Mouse (Mus musculus): Measurements from ENCODE around the gene Cmklr1. TPM values are rescaled to one million over a fixed set of nuclear protein-coding genes. Genes with fewer than 3 reads are reported as not detected.

The Cmklr1 gene
- polyA plus RNA-seq, 1 experiment, result 32.6 TPM

GRCm38 (mm10) chr5:113635861-113636565, 14.2 kb downstream of the Cmklr1 start:
- Histone ChIP-seq H3K27ac (ENCODE audit: control insufficient read depth, insufficient read depth, low read length) (no peak overlapping the region), H3K4me1 (replicated peaks; ENCODE audit: control insufficient read depth, insufficient read depth, low read length) (peaks cover 2% of the 10 kb centered on the region; the same call in 1 of the 2 replicates), H3K27me3 (ENCODE audit: control insufficient read depth, insufficient read depth, low read length) (no peaks in the 10 kb centered on the region), H3K4me3 (ENCODE audit: control insufficient read depth, insufficient read depth, low read length) (no peak overlapping the region), H3K36me3 (ENCODE audit: control insufficient read depth, insufficient read depth, low read length) (no peaks in the 10 kb centered on the region)
- DNase-seq, result no peak
- TF ChIP-seq POLR2A (IDR thresholded peaks at IDR 0.05; ENCODE audit: control insufficient read depth, extremely low read depth, insufficient read depth, low read length, poor library complexity) (no peak), CTCF (IDR thresholded peaks at IDR 0.05; ENCODE audit: borderline replicate concordance, control insufficient read depth, extremely low read depth, insufficient read depth, low read length, poor library complexity) (no peak)
- WGBS, result 86% methylated on average over 15 of the region's 15 CpGs

GRCm38 (mm10) chr5:113634887-113635610, 15.2 kb downstream of the Cmklr1 start:
- Histone ChIP-seq H3K27ac (ENCODE audit: control insufficient read depth, insufficient read depth, low read length) (no peak overlapping the region), H3K27me3 (ENCODE audit: control insufficient read depth, insufficient read depth, low read length) (no peaks in the 10 kb centered on the region), H3K36me3 (ENCODE audit: control insufficient read depth, insufficient read depth, low read length) (no peaks in the 10 kb centered on the region), H3K4me3 (ENCODE audit: control insufficient read depth, insufficient read depth, low read length) (no peak overlapping the region), H3K4me1 (replicated peaks; ENCODE audit: control insufficient read depth, insufficient read depth, low read length) (no peaks in the 10 kb centered on the region)
- TF ChIP-seq CTCF (IDR thresholded peaks at IDR 0.05; ENCODE audit: borderline replicate concordance, control insufficient read depth, extremely low read depth, insufficient read depth, low read length, poor library complexity), result no peak
- TF ChIP-seq POLR2A (IDR thresholded peaks at IDR 0.05; ENCODE audit: control insufficient read depth, extremely low read depth, insufficient read depth, low read length, poor library complexity), result no peak
- DNase-seq, result no peak
- WGBS, result 82% methylated on average over 7 of the region's 7 CpGs

- no peak for TF ChIP-seq CTCF (IDR thresholded peaks at IDR 0.05; ENCODE audit: borderline replicate concordance, control insufficient read depth, extremely low read depth, insufficient read depth, low read length, poor library complexity)
- TF ChIP-seq POLR2A (IDR thresholded peaks at IDR 0.05; ENCODE audit: control insufficient read depth, extremely low read depth, insufficient read depth, low read length, poor library complexity), result no peak
- 74% methylated on average over 13 of the region's 13 CpGs for WGBS
- no peak for DNase-seq
- Histone ChIP-seq H3K27ac (ENCODE audit: control insufficient read depth, insufficient read depth, low read length) (no peak overlapping the region), H3K4me1 (replicated peaks; ENCODE audit: control insufficient read depth, insufficient read depth, low read length) (no peaks in the 10 kb centered on the region), H3K36me3 (ENCODE audit: control insufficient read depth, insufficient read depth, low read length) (no peaks in the 10 kb centered on the region), H3K27me3 (ENCODE audit: control insufficient read depth, insufficient read depth, low read length) (no peaks in the 10 kb centered on the region), H3K4me3 (ENCODE audit: control insufficient read depth, insufficient read depth, low read length) (no peak overlapping the region)
These were observed 16.1 kb downstream of the Cmklr1 start for GRCm38 (mm10) chr5:113634024-113634651.

GRCm38 (mm10) chr5:113633037-113633714, 17.1 kb downstream of the Cmklr1 start:
- no peak overlapping the region for H3K27ac ChIP-seq (ENCODE audit: control insufficient read depth, insufficient read depth, low read length)
- WGBS, result 91% methylated on average over 9 of the region's 9 CpGs
- H3K27me3 ChIP-seq (ENCODE audit: control insufficient read depth, insufficient read depth, low read length), result no peaks in the 10 kb centered on the region

GRCm38 (mm10) chr5:113630116-113630515, 20.1 kb downstream of the Cmklr1 start:
- DNase-seq, result no peak
- no peak overlapping the region for H3K4me3 ChIP-seq (ENCODE audit: control insufficient read depth, insufficient read depth, low read length)
- TF ChIP-seq POLR2A (IDR thresholded peaks at IDR 0.05; ENCODE audit: control insufficient read depth, extremely low read depth, insufficient read depth, low read length, poor library complexity) (no peak), CTCF (IDR thresholded peaks at IDR 0.05; ENCODE audit: borderline replicate concordance, control insufficient read depth, extremely low read depth, insufficient read depth, low read length, poor library complexity) (no peak)
- H3K27ac ChIP-seq (ENCODE audit: control insufficient read depth, insufficient read depth, low read length), result no peak overlapping the region
- no peaks in the 10 kb centered on the region for H3K4me1 ChIP-seq (replicated peaks; ENCODE audit: control insufficient read depth, insufficient read depth, low read length)
- no peaks in the 10 kb centered on the region for H3K27me3 ChIP-seq (ENCODE audit: control insufficient read depth, insufficient read depth, low read length)
- H3K36me3 ChIP-seq (ENCODE audit: control insufficient read depth, insufficient read depth, low read length), result no peaks in the 10 kb centered on the region
- 87% methylated on average over 10 of the region's 10 CpGs for WGBS

More at GRCm38 (mm10) chr5:113633037-113633714, 17.1 kb downstream of the Cmklr1 start:
- Histone ChIP-seq H3K4me3 (ENCODE audit: control insufficient read depth, insufficient read depth, low read length) (no peak overlapping the region), H3K36me3 (ENCODE audit: control insufficient read depth, insufficient read depth, low read length) (no peaks in the 10 kb centered on the region), H3K4me1 (replicated peaks; ENCODE audit: control insufficient read depth, insufficient read depth, low read length) (no peaks in the 10 kb centered on the region)
- TF ChIP-seq POLR2A (IDR thresholded peaks at IDR 0.05; ENCODE audit: control insufficient read depth, extremely low read depth, insufficient read depth, low read length, poor library complexity), result no peak
- TF ChIP-seq CTCF (IDR thresholded peaks at IDR 0.05; ENCODE audit: borderline replicate concordance, control insufficient read depth, extremely low read depth, insufficient read depth, low read length, poor library complexity), result no peak
- no peak for DNase-seq

GRCm38 (mm10) chr5:113629248-113629647, 21.0 kb downstream of the Cmklr1 start:
- H3K36me3 ChIP-seq (ENCODE audit: control insufficient read depth, insufficient read depth, low read length), result no peaks in the 10 kb centered on the region
- no peak for DNase-seq
- 95% methylated on average over 3 of the region's 3 CpGs for WGBS
- H3K4me3 ChIP-seq (ENCODE audit: control insufficient read depth, insufficient read depth, low read length), result no peak overlapping the region
- H3K27me3 ChIP-seq (ENCODE audit: control insufficient read depth, insufficient read depth, low read length), result no peaks in the 10 kb centered on the region
- H3K4me1 ChIP-seq (replicated peaks; ENCODE audit: control insufficient read depth, insufficient read depth, low read length), result no peaks in the 10 kb centered on the region
- TF ChIP-seq CTCF (IDR thresholded peaks at IDR 0.05; ENCODE audit: borderline replicate concordance, control insufficient read depth, extremely low read depth, insufficient read depth, low read length, poor library complexity) (no peak), POLR2A (IDR thresholded peaks at IDR 0.05; ENCODE audit: control insufficient read depth, extremely low read depth, insufficient read depth, low read length, poor library complexity) (no peak)
- no peak overlapping the region for H3K27ac ChIP-seq (ENCODE audit: control insufficient read depth, insufficient read depth, low read length)
